Mouse (Mus musculus): ENCODE results near the gene Gipc3. TPM values are rescaled to one million over a fixed set of nuclear protein-coding genes. Genes with fewer than 3 reads are reported as not detected.

Gipc3 gene
- total and polyA plus RNA-seq, 3 experiments: 0.08 to 0.09 TPM; not detected in 1

- H3K27ac ChIP-seq (ENCODE audit: insufficient read depth, low read depth): no peak overlapping the region
Observed at GRCm38 (mm10) chr10:81355533-81355932, 12.5 kb upstream of the Gipc3 start.

DNA sequence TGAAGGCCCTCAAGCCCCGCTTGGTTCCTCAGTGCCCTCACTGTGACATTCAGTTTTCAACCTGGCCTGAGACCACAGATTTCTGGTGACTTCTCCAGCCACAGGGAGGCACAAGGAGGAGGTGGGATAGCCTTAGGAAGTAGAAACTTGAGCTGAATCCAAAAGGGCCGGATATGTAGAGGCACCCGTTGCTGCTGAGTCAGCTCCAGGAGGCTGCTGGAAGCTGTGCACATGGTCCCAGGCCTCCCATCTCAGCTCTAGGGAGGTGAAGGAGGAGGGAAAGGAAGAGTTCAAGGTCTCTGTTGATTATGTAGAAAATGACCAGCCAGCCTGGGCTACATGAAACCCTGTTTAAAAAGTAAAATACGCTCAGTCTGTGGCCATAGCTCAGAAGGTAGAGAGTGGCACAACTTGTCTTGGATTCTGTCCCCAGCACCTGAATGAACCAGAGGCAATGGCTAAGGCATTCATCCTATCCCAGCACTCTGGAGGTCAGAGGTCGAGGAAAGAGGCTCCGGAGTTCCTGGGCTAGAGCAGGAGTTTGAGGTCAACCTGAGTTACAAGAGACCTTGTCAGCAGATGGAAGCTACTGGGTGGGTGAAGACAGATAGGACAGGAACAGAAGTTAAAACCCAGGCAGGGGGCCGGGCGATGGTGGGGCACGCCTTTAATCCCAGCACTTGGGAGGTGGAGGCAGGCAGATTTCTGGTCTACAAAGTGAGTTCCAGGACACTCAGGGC is 11.8 kb upstream of the Gipc3 start:
- H3K27ac ChIP-seq (ENCODE audit: insufficient read depth, low read depth): no peak overlapping the region
- H3K9me3 ChIP-seq (replicated peaks; ENCODE audit: low read length): no peaks in the 10 kb centered on the region
- TF ChIP-seq JUN (IDR thresholded peaks at IDR 0.05; ENCODE audit: insufficient read depth, low read depth, low read length) (no peak), NELFE (IDR thresholded peaks at IDR 0.05; ENCODE audit: low read depth, low read length) (no peak), USF1 (IDR thresholded peaks at IDR 0.05; ENCODE audit: low read depth, low read length) (no peak), TBP (conservative IDR thresholded peaks at IDR 0.05; ENCODE audit: low read depth, low read length) (no peak), CHD2 (IDR thresholded peaks at IDR 0.05; ENCODE audit: low read length) (no peak), MXI1 (IDR thresholded peaks at IDR 0.05; ENCODE audit: low read depth, low read length) (no peak)
- H3K27me3 ChIP-seq (replicated peaks): no peaks in the 10 kb centered on the region
- peaks cover 2 to 7% of the 10 kb centered on the region in 2 experiments for H3K36me3 ChIP-seq (replicated peaks in 1 of 2; ENCODE audit: control insufficient read depth in 1 of 2, insufficient read depth in 1 of 2, low read length in 1 of 2)
- H3K4me3 ChIP-seq (replicated peaks in 1 of 3; ENCODE audit: low read depth in 2 of 3, low read length in 2 of 3, poor library complexity in 1 of 3): no peak overlapping the region
- no peak overlapping the region for H3K9ac ChIP-seq (ENCODE audit: insufficient read depth, low read depth)
- no peak overlapping the region for H3K4me2 ChIP-seq (ENCODE audit: insufficient read depth, low read depth, poor library complexity, severe bottlenecking)
- DNase-seq (ENCODE audit: extremely low read depth): no peak
- no peaks in the 10 kb centered on the region; the same call in 1 of the 2 replicates for H3K79me2 ChIP-seq (replicated peaks; ENCODE audit: control insufficient read depth, extremely low read depth, insufficient read depth, poor library complexity, severe bottlenecking)
- in situ Hi-C loops (cut with MboI; ENCODE audit: low pct_ligation_motif_present, low pct_unique_long_range_greater_than_20kb, low sequenced_read_pairs) (loop anchor here (10.0 kb wide), 1 partner anchor 160 kb away; no protein-coding TSS in a partner anchor), dilution Hi-C loops (cut with MboI; ENCODE audit: extremely low pct_ligation_motif_present, extremely low pct_unique_long_range_greater_than_20kb, low sequenced_read_pairs) (no loop called here)
- peaks cover 19 to 61% of the 10 kb centered on the region in 2 experiments for H3K4me1 ChIP-seq (ENCODE audit: control insufficient read depth in 1 of 2, insufficient read depth in 2 of 2)

More at GRCm38 (mm10) chr10:81355533-81355932, 12.5 kb upstream of the Gipc3 start:
- Histone ChIP-seq H3K4me1 (ENCODE audit: control insufficient read depth in 1 of 2, insufficient read depth in 2 of 2) (peaks cover 22 to 65% of the 10 kb centered on the region in 2 experiments), H3K9ac (ENCODE audit: insufficient read depth, low read depth) (no peak overlapping the region), H3K79me2 (replicated peaks; ENCODE audit: control insufficient read depth, extremely low read depth, insufficient read depth, poor library complexity, severe bottlenecking) (no peaks in the 10 kb centered on the region; the same call in 1 of the 2 replicates), H3K9me3 (replicated peaks; ENCODE audit: low read length) (no peaks in the 10 kb centered on the region), H3K27me3 (replicated peaks) (no peaks in the 10 kb centered on the region), H3K36me3 (replicated peaks in 1 of 2; ENCODE audit: control insufficient read depth in 1 of 2, insufficient read depth in 1 of 2, low read length in 1 of 2) (peaks cover 4 to 12% of the 10 kb centered on the region in 2 experiments), H3K4me3 (replicated peaks in 1 of 3; ENCODE audit: low read depth in 2 of 3, low read length in 2 of 3, poor library complexity in 1 of 3) (no peak overlapping the region), H3K4me2 (ENCODE audit: insufficient read depth, low read depth, poor library complexity, severe bottlenecking) (no peak overlapping the region)
- dilution Hi-C loops (cut with MboI; ENCODE audit: extremely low pct_ligation_motif_present, extremely low pct_unique_long_range_greater_than_20kb, low sequenced_read_pairs): no loop called here
- no peak for DNase-seq (ENCODE audit: extremely low read depth)
- TF ChIP-seq ZKSCAN1 (IDR thresholded peaks at IDR 0.05; ENCODE audit: borderline replicate concordance, low read depth, low read length) (no peak), CHD2 (IDR thresholded peaks at IDR 0.05; ENCODE audit: low read length) (no peak), TBP (conservative IDR thresholded peaks at IDR 0.05; ENCODE audit: low read depth, low read length) (no peak), MYC (IDR thresholded peaks at IDR 0.05; ENCODE audit: low read depth, low read length) (no peak), NRF1 (IDR thresholded peaks at IDR 0.05; ENCODE audit: low read depth, low read length) (no peak), JUN (IDR thresholded peaks at IDR 0.05; ENCODE audit: insufficient read depth, low read depth, low read length) (no peak), TCF12 (IDR thresholded peaks at IDR 0.05; ENCODE audit: low read depth, low read length) (no peak), ZMIZ1 (IDR thresholded peaks at IDR 0.05; ENCODE audit: low read depth, low read length) (no peak), ETS1 (conservative IDR thresholded peaks at IDR 0.05; ENCODE audit: low read depth, low read length) (no peak), CTCF (conservative IDR thresholded peaks at IDR 0.05 in 1 of 2, IDR thresholded peaks at IDR 0.05 in 1 of 2; ENCODE audit: low read depth in 2 of 2, low read length in 2 of 2) (no peak), ZNF384 (IDR thresholded peaks at IDR 0.05; ENCODE audit: low read depth, low read length) (no peak), MAX (IDR thresholded peaks at IDR 0.05; ENCODE audit: low read length) (no peak), KAT2A (IDR thresholded peaks at IDR 0.05; ENCODE audit: insufficient replicate concordance, low read length) (no peak), RAD21 (IDR thresholded peaks at IDR 0.05; ENCODE audit: low read depth, low read length) (no peak), POLR2A (IDR thresholded peaks at IDR 0.05; ENCODE audit: low read depth, low read length) (no peak), IRF4 (IDR thresholded peaks at IDR 0.05; ENCODE audit: low read depth, low read length) (no peak), JUND (conservative IDR thresholded peaks at IDR 0.05; ENCODE audit: low read depth, low read length) (no peak), E2F4 (IDR thresholded peaks at IDR 0.05; ENCODE audit: insufficient replicate concordance, low read depth, low read length) (no peak), ZC3H11A (IDR thresholded peaks at IDR 0.05; ENCODE audit: low read depth, low read length) (no peak)
- in situ Hi-C loops (cut with MboI; ENCODE audit: low pct_ligation_motif_present, low pct_unique_long_range_greater_than_20kb, low sequenced_read_pairs): loop anchor here (10.0 kb wide), 1 partner anchor 161 kb away; no protein-coding TSS in a partner anchor
